Mouse (Mus musculus) forebrain, postnatal 0 days (tissue): ENCODE results near the gene Hsd17b14. TPM values are rescaled to one million over a fixed set of nuclear protein-coding genes. Genes with fewer than 3 reads are reported as not detected.

Source experiments
- ATAC-seq: fragments of 200-750 bp; cut with Nextera tagmentation; 2 replicates; pipeline ENCODE4 v1.8.0; 2017; ENCODE audit warnings: mild to moderate bottlenecking, moderate library complexity
- DNase-seq: peaks from one replicate; pipeline ENCODE4 v3.0.0-alpha.2; 2015
- H3K27ac ChIP-seq: fragments of 300-500 bp; sonication (generic); 2 replicates; pipeline ENCODE4 v1.5.1; 2014; ENCODE audit warnings: low read depth, mild to moderate bottlenecking, antibody characterized with exemption, low read length, moderate library complexity, mixed read lengths
- H3K27me3 ChIP-seq: fragments of 300-500 bp; sonication (generic); 2 replicates; pipeline ENCODE4 v1.6.1; 2014; ENCODE audit warnings: mild to moderate bottlenecking, low read length, mixed read lengths; ENCODE audit not compliant: insufficient read depth
- H3K36me3 ChIP-seq: fragments of 300-500 bp; sonication (generic); 2 replicates; pipeline ENCODE4 v1.6.1; 2014; ENCODE audit warnings: mild to moderate bottlenecking, moderate library complexity; ENCODE audit not compliant: insufficient read depth
- H3K4me1 ChIP-seq: fragments of 300-500 bp; sonication (generic); 2 replicates; pipeline ENCODE4 v1.6.1; 2014; ENCODE audit warnings: antibody characterized with exemption; ENCODE audit not compliant: insufficient read depth
- H3K4me2 ChIP-seq: fragments of 300-500 bp; sonication (generic); 2 replicates; pipeline ENCODE4 v1.6.1; 2014; ENCODE audit warnings: low read depth, mild to moderate bottlenecking, moderate library complexity
- H3K4me3 ChIP-seq: fragments of 300-500 bp; sonication (generic); 2 replicates; pipeline ENCODE4 v1.5.1; 2014; ENCODE audit warnings: low read depth, low read length, mixed read lengths
- H3K9ac ChIP-seq: fragments of 300-500 bp; sonication (generic); 2 replicates; pipeline ENCODE4 v1.6.1; 2014; ENCODE audit warnings: mild to moderate bottlenecking
- H3K9me3 ChIP-seq: fragments of 300-500 bp; sonication (generic); 2 replicates; pipeline ENCODE4 v1.6.1; 2016; ENCODE audit warnings: low read length
- CTCF ChIP-seq: sonication (generic); IDR thresholded peaks from 2 replicates; pipeline ENCODE4 v1.5.1; 2016; ENCODE audit warnings: antibody characterized with exemption, control low read depth, low read depth
- WGBS: fragments of 180-500 bp; shearing (Covaris S2); extraction: QIAGEN DNeasy Blood & Tissue Kit; methylation state at CpG from one replicate; pipeline ENCODE4 v1.1.7; 2014; 5-methylcytosine and 5-hydroxymethylcytosine counted together
- polyA plus RNA-seq: library from polyadenylated mRNA; unstranded; fragments of >200 nt; fragmentation: Nextera tagmentation; extraction: Ambion mirVana; gene quantifications from 2 replicates; pipeline ENCODE4 v1.2.1, GENCODE M21; 2015
- total RNA-seq: library from RNA; depleted of rRNA; stranded (reverse); fragments of >200 nt; gene quantifications from 2 replicates; pipeline ENCODE4 v1.2.3, GENCODE M21; 2014

The Hsd17b14 gene
- total and polyA plus RNA-seq, 2 experiments from 2014 or later = 0.63 TPM; not detected in 1

DNA sequence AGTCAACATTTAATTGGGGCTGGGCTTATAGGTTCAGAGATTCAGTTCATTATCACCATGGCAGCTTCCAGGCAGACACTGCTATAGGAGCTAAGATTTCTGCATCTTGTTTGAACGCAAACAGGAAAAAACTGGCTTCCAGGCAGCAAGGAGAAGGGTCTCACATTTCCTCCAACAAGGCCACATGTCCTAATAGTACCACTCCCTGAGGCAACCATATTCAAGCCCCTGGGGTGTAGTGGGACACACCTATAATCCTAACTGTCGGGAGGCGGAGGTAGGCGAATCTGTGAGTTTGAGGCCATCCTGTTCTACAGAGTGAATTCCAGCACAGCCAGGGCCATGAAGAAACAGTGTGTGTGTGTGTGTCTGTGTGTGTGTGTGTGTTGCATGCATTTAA is 40.5 kb downstream of the Hsd17b14 start:
- Histone ChIP-seq H3K4me2 (no peak overlapping the region), H3K9ac (no peak overlapping the region), H3K9me3 (no peaks in the 10 kb centered on the region), H3K4me3 (no peak overlapping the region), H3K27ac (no peak overlapping the region), H3K4me1 (no peaks in the 10 kb centered on the region), H3K36me3 (no peaks in the 10 kb centered on the region), H3K27me3 (no peaks in the 10 kb centered on the region)
- DNase-seq (no peak), ATAC-seq (no peak)
- no peak for TF ChIP-seq CTCF
- WGBS = 83% methylated on average over 4 of the region's 4 CpGs

DNA sequence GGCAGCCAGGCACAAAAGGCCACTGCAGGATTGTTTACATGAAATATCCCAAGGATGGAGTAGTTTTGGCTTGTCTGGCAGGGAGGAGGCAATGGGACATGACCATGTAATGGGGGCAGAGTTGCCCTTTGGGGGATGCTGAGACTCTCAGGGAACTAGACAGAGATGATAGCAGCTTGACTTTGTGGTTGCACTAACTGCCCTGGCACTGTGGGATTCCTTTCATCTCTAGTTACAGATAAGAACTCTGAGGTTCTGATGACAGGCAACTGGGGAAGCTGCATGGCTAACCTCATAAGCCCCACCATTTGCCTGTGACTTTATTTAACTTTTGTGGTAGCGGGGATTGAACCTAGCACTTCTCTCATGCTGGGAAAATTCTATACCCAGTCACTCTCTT is 41.4 kb downstream of the Hsd17b14 start:
- H3K36me3 ChIP-seq = no peaks in the 10 kb centered on the region
- WGBS = 92% methylated on average over 1 of the region's 1 CpGs
- H3K27me3 ChIP-seq = no peaks in the 10 kb centered on the region
- H3K9ac ChIP-seq = no peak overlapping the region
- no peak for TF ChIP-seq CTCF
- H3K4me2 ChIP-seq = no peak overlapping the region
- H3K9me3 ChIP-seq = no peaks in the 10 kb centered on the region
- DNase-seq (no peak), ATAC-seq (no peak)
- no peaks in the 10 kb centered on the region for H3K4me1 ChIP-seq
- H3K27ac ChIP-seq = no peak overlapping the region
- no peak overlapping the region for H3K4me3 ChIP-seq

DNA sequence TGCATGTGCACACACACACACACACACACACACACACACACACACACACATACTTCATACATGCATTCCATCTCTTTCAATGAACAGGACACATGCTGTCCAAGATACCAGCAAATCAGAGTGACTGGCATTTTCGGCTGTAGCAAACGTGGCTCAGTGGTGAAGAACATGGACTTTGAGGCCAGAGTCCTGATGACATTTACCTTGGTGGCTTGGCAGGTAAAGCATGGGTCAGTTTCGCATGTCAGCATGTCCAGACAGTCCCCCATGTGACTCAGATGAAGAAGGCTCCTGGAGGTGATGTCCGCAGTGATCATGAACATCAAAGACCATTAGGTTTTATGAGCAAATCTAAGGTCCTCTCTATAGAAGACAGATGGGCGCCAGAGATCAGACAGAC is 42.3 kb downstream of the Hsd17b14 start:
- no peak overlapping the region for H3K4me2 ChIP-seq
- no peak overlapping the region for H3K27ac ChIP-seq
- 88% methylated on average over 5 of the region's 5 CpGs for WGBS
- H3K4me1 ChIP-seq = no peaks in the 10 kb centered on the region
- TF ChIP-seq CTCF = no peak
- no peaks in the 10 kb centered on the region for H3K9me3 ChIP-seq
- DNase-seq = no peak
- no peak overlapping the region for H3K9ac ChIP-seq
- H3K36me3 ChIP-seq = no peaks in the 10 kb centered on the region
- ATAC-seq = no peak
- H3K27me3 ChIP-seq = no peaks in the 10 kb centered on the region
- no peak overlapping the region for H3K4me3 ChIP-seq

DNA sequence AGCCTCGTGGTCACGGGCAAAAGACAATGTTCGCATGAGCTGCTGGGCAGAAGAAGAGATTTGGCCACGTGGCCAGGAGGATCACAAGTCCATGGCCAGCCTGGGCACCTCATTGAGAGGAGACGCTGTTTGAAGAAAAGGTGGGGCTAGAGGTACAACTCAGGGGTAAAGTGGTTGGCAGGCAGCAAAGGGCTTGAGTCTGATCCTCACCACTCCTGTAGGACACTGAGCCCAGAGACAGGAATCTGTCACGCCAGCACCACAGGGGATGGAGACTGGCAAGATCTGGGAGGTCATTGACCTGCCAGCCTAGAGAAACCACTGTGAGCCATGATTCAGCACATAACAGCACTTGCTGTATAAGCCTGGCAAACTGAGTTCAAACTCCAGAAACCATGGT is 42.8 kb downstream of the Hsd17b14 start:
- DNase-seq = no peak

DNA sequence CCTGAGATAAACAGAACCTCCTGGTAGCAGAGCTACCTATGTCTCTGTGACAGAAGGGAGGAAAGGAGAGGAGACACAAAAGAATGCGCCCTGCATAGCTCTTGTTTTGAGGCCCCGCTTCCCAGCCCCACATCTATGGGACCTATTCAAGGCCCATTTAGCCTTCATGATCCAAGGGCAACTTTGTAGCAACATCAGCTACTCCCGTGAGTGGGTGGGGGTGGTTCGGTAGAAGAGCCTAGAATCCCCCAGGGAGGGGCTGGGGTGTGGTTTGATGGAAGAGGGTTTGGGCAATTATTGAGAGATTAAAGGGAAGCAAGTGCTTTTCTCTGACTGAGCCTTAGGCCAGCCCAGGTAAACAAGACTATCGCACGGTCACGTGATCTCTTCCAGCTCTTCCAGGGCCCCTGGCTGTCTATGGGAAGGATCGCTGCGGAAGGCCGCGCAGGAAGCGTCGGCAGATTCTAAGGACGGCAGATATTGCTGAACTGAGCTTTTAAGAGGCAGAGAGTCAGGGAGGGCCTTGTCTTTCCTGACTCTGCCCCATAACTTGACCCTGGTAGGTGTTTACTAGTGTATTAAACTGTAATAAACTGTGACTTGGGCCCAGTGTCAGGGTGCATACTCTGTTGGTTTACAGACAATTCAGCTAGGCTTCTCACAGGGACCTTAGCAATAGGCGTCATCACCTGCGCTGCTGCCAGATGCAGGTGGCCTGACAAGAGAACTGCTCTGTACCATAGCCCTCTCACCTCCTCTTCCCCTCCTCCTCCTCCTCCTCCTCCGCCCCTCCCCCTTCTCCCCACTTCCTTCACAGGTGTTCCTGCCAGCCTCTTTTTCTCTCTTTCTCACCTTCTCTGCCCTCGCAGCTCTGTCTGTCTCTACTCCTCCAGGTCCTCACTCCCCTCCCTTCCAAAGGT is 44.5 kb downstream of the Hsd17b14 start:
- Histone ChIP-seq H3K4me2 (no peak overlapping the region), H3K4me1 (no peaks in the 10 kb centered on the region), H3K36me3 (no peaks in the 10 kb centered on the region), H3K27ac (no peak overlapping the region), H3K27me3 (no peaks in the 10 kb centered on the region), H3K9me3 (no peaks in the 10 kb centered on the region), H3K9ac (no peak overlapping the region), H3K4me3 (no peak overlapping the region)
- TF ChIP-seq CTCF = no peak
- DNase-seq (no peak), ATAC-seq (no peak)
- WGBS = 53% methylated on average over 18 of the region's 18 CpGs

More for the DNA sequence above, 42.8 kb downstream of the Hsd17b14 start:
- no peak for TF ChIP-seq CTCF
- Histone ChIP-seq H3K4me2 (no peak overlapping the region), H3K4me3 (no peak overlapping the region), H3K36me3 (no peaks in the 10 kb centered on the region), H3K9me3 (no peaks in the 10 kb centered on the region), H3K27me3 (no peaks in the 10 kb centered on the region), H3K4me1 (no peaks in the 10 kb centered on the region), H3K27ac (no peak overlapping the region), H3K9ac (no peak overlapping the region)
- 91% methylated on average over 6 of the region's 6 CpGs for WGBS
- ATAC-seq = no peak

DNA sequence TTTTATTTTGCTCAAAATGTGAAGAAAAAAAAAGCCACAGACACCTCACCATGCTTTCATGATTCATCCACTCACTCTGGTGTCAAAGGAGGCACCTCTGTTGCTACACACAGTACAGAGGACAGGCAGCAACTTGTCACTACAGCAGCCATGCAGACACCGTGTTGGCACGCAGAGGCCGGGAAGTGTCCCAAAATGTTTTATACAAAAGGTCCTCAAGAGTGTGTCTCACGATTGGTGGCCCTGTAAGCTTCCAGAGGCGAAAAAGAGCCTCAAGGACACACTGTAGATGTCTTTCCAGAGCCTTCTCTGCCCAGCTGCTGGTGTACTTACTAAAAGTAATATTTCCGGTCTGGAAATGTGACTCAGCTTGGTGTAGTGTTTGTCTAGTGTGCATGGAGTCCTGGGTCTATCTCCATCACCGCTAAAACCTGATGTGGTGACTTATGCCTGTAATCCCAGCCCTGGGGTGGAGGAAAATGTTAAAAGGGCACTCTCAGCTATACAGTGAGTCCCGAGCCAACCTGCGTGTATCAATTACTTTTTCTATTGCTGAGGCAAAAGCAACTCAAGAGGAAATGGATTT is 51.1 kb downstream of the Hsd17b14 start:
- no peak overlapping the region for H3K9ac ChIP-seq
- no peaks in the 10 kb centered on the region for H3K36me3 ChIP-seq
- no peak overlapping the region for H3K4me2 ChIP-seq
- H3K4me3 ChIP-seq = no peak overlapping the region
- WGBS = 78% methylated on average over 9 of the region's 9 CpGs
- no peak for TF ChIP-seq CTCF
- ATAC-seq = no peak
- no peaks in the 10 kb centered on the region for H3K9me3 ChIP-seq
- no peak for DNase-seq
- no peaks in the 10 kb centered on the region for H3K27me3 ChIP-seq
- H3K4me1 ChIP-seq = no peaks in the 10 kb centered on the region
- no peak overlapping the region for H3K27ac ChIP-seq

DNA sequence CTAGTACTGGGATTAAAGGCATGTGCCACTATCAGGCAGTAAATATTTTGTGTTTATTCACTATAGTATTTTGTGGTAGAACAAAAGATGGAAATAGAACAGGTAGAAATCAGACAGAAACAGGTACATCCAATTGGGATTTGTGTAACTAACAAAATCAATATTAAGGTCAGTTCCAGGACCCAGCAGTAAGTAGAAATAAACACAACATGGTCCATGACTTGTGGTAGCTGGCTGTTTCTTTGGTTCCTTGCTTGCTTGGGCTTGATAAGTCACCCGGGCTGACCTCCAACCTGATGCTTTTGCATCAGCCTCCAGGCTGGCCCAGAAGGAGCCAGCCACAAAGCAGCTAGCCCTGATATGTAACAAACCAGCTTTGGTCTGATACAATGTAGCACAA is 54.8 kb downstream of the Hsd17b14 start:
- H3K4me2 ChIP-seq = no peak overlapping the region
- no peak for DNase-seq
- H3K9me3 ChIP-seq = no peaks in the 10 kb centered on the region
- H3K4me1 ChIP-seq = no peaks in the 10 kb centered on the region
- H3K36me3 ChIP-seq = no peaks in the 10 kb centered on the region
- no peak overlapping the region for H3K4me3 ChIP-seq
- no peak for ATAC-seq
- no peak overlapping the region for H3K9ac ChIP-seq
- TF ChIP-seq CTCF = no peak
- WGBS = 79% methylated on average over 1 of the region's 1 CpGs
- H3K27ac ChIP-seq = no peak overlapping the region
- H3K27me3 ChIP-seq = no peaks in the 10 kb centered on the region
